Mouse (Mus musculus) cerebellum, adult 9-11 months (tissue): ENCODE data around the gene Polr3b.
A peak's percentile ranks its signal among the peaks of the same experiment; 100 is the strongest.

Experiments used
- DNase-seq: peaks from one replicate; pipeline ENCODE4 v3.0.0; 2022

Gene Polr3b

GRCm38 (mm10) chr10:84772380-84773130 lies 150.5 kb downstream of the Polr3b start:
- peak; percentile 66 for DNase-seq

DNA sequence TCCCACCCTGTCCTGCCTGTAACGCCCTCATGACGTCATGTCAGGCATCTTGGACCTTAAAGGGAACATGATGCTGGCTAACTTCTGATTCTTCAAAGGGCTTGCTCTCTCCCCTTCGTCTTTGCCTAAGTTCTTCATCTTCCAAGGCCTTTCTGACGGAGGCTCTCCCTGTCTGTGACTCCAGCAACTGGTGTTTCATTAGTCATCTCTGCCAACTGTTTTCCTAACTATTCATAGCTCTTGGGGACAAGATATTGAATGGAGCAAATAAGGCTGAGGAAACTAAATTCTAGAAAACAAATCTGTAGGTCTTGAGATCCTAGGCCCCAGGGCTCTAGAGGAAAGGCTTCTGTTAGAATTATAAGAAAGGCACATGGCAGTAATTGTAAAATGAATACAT lies 151.8 kb downstream of the Polr3b start:
- no peak for DNase-seq

DNA sequence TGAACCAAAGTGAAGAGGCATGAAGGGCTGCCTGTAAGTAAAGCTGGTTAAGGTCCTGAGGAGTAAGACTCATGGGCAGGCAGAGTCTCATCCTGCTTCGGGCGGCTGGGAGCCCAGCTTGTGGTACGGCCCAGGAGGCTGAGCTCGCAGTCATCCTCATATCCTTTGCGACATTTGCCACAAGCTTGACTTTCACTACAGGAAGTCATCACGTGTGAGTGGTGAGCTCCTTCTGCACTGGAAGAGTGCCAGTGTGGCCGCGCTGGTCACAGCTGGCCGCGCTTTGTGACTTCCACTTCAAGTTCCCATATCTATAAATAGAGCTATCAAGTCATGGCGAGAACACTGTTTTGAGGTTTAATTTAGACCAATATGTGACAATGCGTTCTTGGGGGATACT lies 152.5 kb downstream of the Polr3b start:
- no peak for DNase-seq
